Mouse (Mus musculus): Measurements from ENCODE around the gene 4930579F01Rik.

4930579F01Rik gene

GRCm38 (mm10) chr3:138193683-138194302 lies at the start of gene 4930579F01Rik:
4930579F01Rik (minus strand) TSS chr3:138193825.
- in situ Hi-C loops (cut with MboI, MseI), result no loop called here

- in situ Hi-C loops (cut with MboI, MseI), result no loop called here
Observed at GRCm38 (mm10) chr3:138242933-138243332, 49.3 kb upstream of the 4930579F01Rik start.

- in situ Hi-C loops (cut with MboI, MseI), result no loop called here
Observed at GRCm38 (mm10) chr3:138242021-138242726, 48.5 kb upstream of the 4930579F01Rik start.

- in situ Hi-C loops (cut with MboI, MseI), result no loop called here
Observed at GRCm38 (mm10) chr3:138241371-138241770, 47.7 kb upstream of the 4930579F01Rik start.

GRCm38 (mm10) chr3:138240942-138241341 lies 47.3 kb upstream of the 4930579F01Rik start:
- in situ Hi-C loops (cut with MboI, MseI), result no loop called here

- in situ Hi-C loops (cut with MboI, MseI), result no loop called here
Observed at GRCm38 (mm10) chr3:138240411-138240810, 46.8 kb upstream of the 4930579F01Rik start.

GRCm38 (mm10) chr3:138239461-138239860 lies 45.8 kb upstream of the 4930579F01Rik start:
- in situ Hi-C loops (cut with MboI, MseI), result no loop called here

GRCm38 (mm10) chr3:138238046-138238445 lies 44.4 kb upstream of the 4930579F01Rik start:
- in situ Hi-C loops (cut with MboI, MseI), result no loop called here

- in situ Hi-C loops (cut with MboI, MseI), result no loop called here
Observed at GRCm38 (mm10) chr3:138236546-138237163, 43.0 kb upstream of the 4930579F01Rik start.

- in situ Hi-C loops (cut with MboI, MseI), result no loop called here
Observed at GRCm38 (mm10) chr3:138231531-138231930, 37.9 kb upstream of the 4930579F01Rik start.

- in situ Hi-C loops (cut with MboI, MseI), result no loop called here
Observed at GRCm38 (mm10) chr3:138230266-138230665, 36.6 kb upstream of the 4930579F01Rik start.

- in situ Hi-C loops (cut with MboI, MseI), result loop anchor here in 1 of 2 experiments (10.0 kb wide), 1 partner anchor 205 kb away; no protein-coding TSS in a partner anchor
Observed at GRCm38 (mm10) chr3:138229448-138229847, 35.8 kb upstream of the 4930579F01Rik start.

GRCm38 (mm10) chr3:138227782-138228181 lies 34.2 kb upstream of the 4930579F01Rik start:
- in situ Hi-C loops (cut with MboI, MseI), result loop anchor here in 1 of 2 experiments (10.0 kb wide), 1 partner anchor 207 kb away; no protein-coding TSS in a partner anchor

- in situ Hi-C loops (cut with MboI, MseI), result loop anchor here in 1 of 2 experiments (10.0 kb wide), 1 partner anchor 208 kb away; no protein-coding TSS in a partner anchor
Observed at GRCm38 (mm10) chr3:138227082-138227481, 33.5 kb upstream of the 4930579F01Rik start.

- in situ Hi-C loops (cut with MboI, MseI), result loop anchor here in 1 of 2 experiments (10.0 kb wide), 1 partner anchor 208 kb away; no protein-coding TSS in a partner anchor
Observed at GRCm38 (mm10) chr3:138226476-138226875, 32.9 kb upstream of the 4930579F01Rik start.

- in situ Hi-C loops (cut with MboI, MseI), result loop anchor here in 1 of 2 experiments (10.0 kb wide), 1 partner anchor 209 kb away; no protein-coding TSS in a partner anchor
Observed at GRCm38 (mm10) chr3:138225853-138226252, 32.2 kb upstream of the 4930579F01Rik start.

- in situ Hi-C loops (cut with MboI, MseI), result loop anchor here in 1 of 2 experiments (10.0 kb wide), 1 partner anchor 209 kb away; no protein-coding TSS in a partner anchor
Observed at GRCm38 (mm10) chr3:138225331-138225730, 31.7 kb upstream of the 4930579F01Rik start.

- in situ Hi-C loops (cut with MboI, MseI), result loop anchor here in 1 of 2 experiments (10.0 kb wide), 1 partner anchor 210 kb away; no protein-coding TSS in a partner anchor
Observed at GRCm38 (mm10) chr3:138224363-138224954, 30.8 kb upstream of the 4930579F01Rik start.

- in situ Hi-C loops (cut with MboI, MseI), result loop anchor here in 1 of 2 experiments (10.0 kb wide), 1 partner anchor 212 kb away; no protein-coding TSS in a partner anchor
Observed at GRCm38 (mm10) chr3:138222952-138223351, 29.3 kb upstream of the 4930579F01Rik start.

GRCm38 (mm10) chr3:138222511-138222910 lies 28.9 kb upstream of the 4930579F01Rik start:
- in situ Hi-C loops (cut with MboI, MseI), result loop anchor here in 1 of 2 experiments (10.0 kb wide), 1 partner anchor 212 kb away; no protein-coding TSS in a partner anchor

- in situ Hi-C loops (cut with MboI, MseI), result loop anchor here in 1 of 2 experiments (10.0 kb wide), 1 partner anchor 214 kb away; no protein-coding TSS in a partner anchor
Observed at GRCm38 (mm10) chr3:138221116-138221515, 27.5 kb upstream of the 4930579F01Rik start.
